Mouse (Mus musculus) liver, embryonic 14.5 days (tissue): Measurements from ENCODE around the gene Emc7. TPM values are rescaled to one million over a fixed set of nuclear protein-coding genes. Genes with fewer than 3 reads are reported as not detected.

Source experiments
- ATAC-seq: fragments of 200-750 bp; cut with Nextera tagmentation; 2 replicates; pipeline ENCODE4 v1.8.0; 2017; ENCODE audit warnings: moderate number of reproducible peaks, mild to moderate bottlenecking, moderate library complexity; ENCODE audit not compliant: insufficient read depth
- DNase-seq, 3 experiments: peaks; one replicate each; pipeline ENCODE4 v3.0.0-alpha.2; 2012 to 2013; ENCODE audit warnings: low read depth in 3 of 3, low spot score in 3 of 3
- H3K27ac ChIP-seq: fragments of 300-500 bp; sonication (generic); 2 replicates; pipeline ENCODE4 v1.5.1; 2014; ENCODE audit warnings: moderate library complexity, mild to moderate bottlenecking, control low read depth, inconsistent platforms
- H3K27me3 ChIP-seq: fragments of 300-500 bp; sonication (generic); 2 replicates; pipeline ENCODE4 v1.6.1; 2014; ENCODE audit warnings: mild to moderate bottlenecking, low read length, moderate library complexity; ENCODE audit not compliant: control insufficient read depth, insufficient read depth
- H3K36me3 ChIP-seq: fragments of 300-500 bp; sonication (generic); replicated peaks from 2 replicates; pipeline ENCODE4 v1.6.1; 2014; ENCODE audit warnings: low read depth; ENCODE audit not compliant: control insufficient read depth, insufficient read depth
- H3K4me1 ChIP-seq, 2 experiments: fragments of 200-500 bp in 1 of 2; fragments of 300-500 bp in 1 of 2; sonication (generic) in 1 of 2; replicated peaks; 2 replicates each; pipeline ENCODE4 v1.6.1; 2012 to 2014; ENCODE audit warnings: antibody characterized with exemption in 1 of 2, inconsistent platforms in 1 of 2, low read length in 1 of 2; ENCODE audit not compliant: control insufficient read depth in 2 of 2, insufficient read depth in 2 of 2
- H3K4me2 ChIP-seq: fragments of 300-500 bp; sonication (generic); 2 replicates; pipeline ENCODE4 v1.6.1; 2014; ENCODE audit warnings: low read depth, mild to moderate bottlenecking, control low read depth, moderate library complexity
- H3K4me3 ChIP-seq, 2 experiments: fragments of 200-500 bp in 1 of 2; fragments of 300-500 bp in 1 of 2; sonication (generic) in 1 of 2; 2 replicates each; pipeline ENCODE4 v1.5.1; 2012 to 2014; ENCODE audit warnings: low read depth in 2 of 2, low read length in 2 of 2, mild to moderate bottlenecking in 2 of 2, control low read depth in 1 of 2, inconsistent platforms in 1 of 2, moderate library complexity in 1 of 2; ENCODE audit not compliant: insufficient read depth in 1 of 2
- H3K9ac ChIP-seq: fragments of 300-500 bp; sonication (generic); replicated peaks from 2 replicates; pipeline ENCODE4 v1.6.1; 2014; ENCODE audit warnings: mild to moderate bottlenecking, control low read depth, moderate library complexity
- H3K9me3 ChIP-seq: fragments of 300-500 bp; sonication (generic); 2 replicates; pipeline ENCODE4 v1.6.1; 2016; ENCODE audit warnings: low read length, mixed read lengths; ENCODE audit not compliant: control insufficient read depth
- CTCF ChIP-seq: IDR thresholded peaks from 2 replicates; pipeline ENCODE4 v1.5.1; 2016; ENCODE audit warnings: antibody characterized with exemption, low read depth, control low read depth
- EP300 ChIP-seq: IDR thresholded peaks from 2 replicates; pipeline ENCODE4 v1.6.1; 2016; ENCODE audit warnings: antibody characterized with exemption, low read depth
- WGBS: fragments of 180-500 bp; shearing (Covaris S2); extraction: QIAGEN DNeasy Blood & Tissue Kit; methylation state at CpG from one replicate; pipeline ENCODE4 v1.1.7; 2014; ENCODE audit not compliant: insufficient replicate concordance; 5-methylcytosine and 5-hydroxymethylcytosine counted together
- polyA plus RNA-seq, 2 experiments: library from polyadenylated mRNA; depleted of rRNA in 1 of 2; stranded (reverse) in 1 of 2; unstranded in 1 of 2; fragments of >200 nt; fragmentation: Nextera tagmentation in 1 of 2; extraction: Ambion mirVana in 1 of 2; gene quantifications; 2 replicates each; pipeline versions ENCODE4 v1.2.1 to v1.2.3; 2012 to 2014

Emc7 gene
- polyA plus RNA-seq, 2 experiments = 5.8 to 13.3 TPM

DNA sequence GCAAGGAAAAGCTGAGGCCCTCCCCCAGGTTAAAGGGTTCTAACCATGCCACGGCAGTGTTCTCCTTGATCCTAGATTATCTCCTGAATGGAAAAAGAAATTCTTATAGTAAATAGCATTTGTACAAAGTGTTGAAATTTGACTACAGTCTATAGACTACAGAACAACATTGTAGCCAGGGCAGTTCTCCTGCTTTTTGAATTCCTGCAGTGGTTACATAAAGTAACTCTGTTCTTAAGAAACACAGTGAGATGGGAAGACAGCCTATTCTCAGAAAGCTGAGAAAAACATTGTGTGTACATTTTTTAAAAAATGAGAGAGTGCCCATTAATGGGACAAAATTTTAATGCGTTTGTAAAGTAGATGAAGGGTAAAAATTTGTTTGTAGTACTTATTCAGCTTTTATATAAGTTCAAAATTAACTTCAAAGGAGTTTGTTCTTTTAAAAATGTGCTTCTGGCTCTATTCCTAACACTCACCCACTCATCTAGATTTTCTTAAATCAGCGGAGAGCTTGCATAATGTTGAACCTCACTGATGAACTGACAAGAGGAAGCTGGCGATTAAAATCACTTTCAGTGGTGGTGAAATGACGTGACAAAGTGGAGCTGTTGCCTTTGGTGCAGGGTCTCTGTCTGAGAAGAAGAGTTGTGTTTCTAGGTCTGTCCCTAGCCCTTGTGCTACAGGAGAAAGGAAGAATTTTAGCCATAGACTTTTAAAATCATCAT is 20.4 kb downstream of the Emc7 start:
- Histone ChIP-seq H3K4me2 (no peak overlapping the region), H3K9me3 (no peaks in the 10 kb centered on the region), H3K27me3 (no peaks in the 10 kb centered on the region), H3K4me1 (no peaks in the 10 kb centered on the region), H3K9ac (no peak overlapping the region), H3K4me3 (no peak overlapping the region), H3K36me3 (no peaks in the 10 kb centered on the region), H3K27ac (no peak overlapping the region)
- ATAC-seq = no peak
- WGBS = 49% methylated on average over 5 of the region's 5 CpGs
- no peak for DNase-seq
- TF ChIP-seq CTCF = no peak
- no peak for TF ChIP-seq EP300

DNA sequence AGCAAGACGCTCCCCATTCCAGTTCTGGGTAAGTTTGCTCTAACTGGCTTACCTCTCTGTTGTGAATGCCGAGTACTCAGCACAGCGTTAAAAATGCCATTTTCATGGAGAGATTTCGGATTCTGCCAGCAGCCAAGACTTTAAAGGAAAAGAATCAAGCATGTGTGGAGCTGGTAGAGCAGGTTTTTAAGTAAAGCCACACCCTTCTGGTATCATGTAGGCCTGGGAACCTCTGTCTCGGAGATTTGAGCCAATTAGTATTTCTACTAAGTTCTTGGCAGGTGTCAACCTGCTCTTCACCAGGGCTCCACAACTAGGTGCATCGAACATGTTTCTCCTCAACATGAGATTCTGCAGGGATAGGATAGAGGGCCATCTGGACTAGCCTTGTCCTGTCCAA is 21.8 kb downstream of the Emc7 start:
- Histone ChIP-seq H3K4me3 (no peak overlapping the region), H3K36me3 (no peaks in the 10 kb centered on the region), H3K4me2 (no peak overlapping the region), H3K9ac (no peak overlapping the region), H3K4me1 (no peaks in the 10 kb centered on the region), H3K27ac (no peak overlapping the region), H3K9me3 (no peaks in the 10 kb centered on the region), H3K27me3 (no peaks in the 10 kb centered on the region)
- 52% methylated on average over 6 of the region's 6 CpGs for WGBS
- TF ChIP-seq EP300 (no peak), CTCF (no peak)
- ATAC-seq = no peak
- no peak for DNase-seq

DNA sequence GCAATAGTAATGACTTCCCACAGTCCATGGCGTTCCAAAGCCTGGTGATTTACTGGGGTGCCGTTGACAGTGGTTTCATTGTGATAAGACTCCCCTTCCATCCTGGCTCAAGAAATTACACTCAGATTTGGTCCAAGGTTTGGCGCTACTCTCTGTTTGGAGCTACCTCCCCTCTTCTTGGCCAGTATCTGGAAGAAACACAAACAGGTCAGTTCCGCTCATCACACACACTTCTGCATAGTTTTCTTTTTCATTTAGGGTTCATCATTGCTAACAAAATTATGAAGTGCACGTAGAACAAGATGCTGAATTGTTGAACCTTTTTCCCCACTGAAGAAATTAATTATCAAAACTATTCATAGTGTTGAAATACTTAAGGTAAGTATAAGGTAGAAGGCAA is 25.9 kb downstream of the Emc7 start, which contains the start of gene Chrm5:
TSS of gene Chrm5 (minus strand) at position 101 of the 400 bp plus-strand sequence.
- H3K4me3 ChIP-seq = no peak within 1 kb of the TSS
- no peak for ATAC-seq
- H3K4me1 ChIP-seq = no peaks in the 10 kb centered on the region
- no peak within 1 kb of the TSS for H3K4me2 ChIP-seq
- no peak within 1 kb of the TSS for H3K27ac ChIP-seq
- DNase-seq = no peak
- 69% methylated on average over 5 of the region's 5 CpGs for WGBS
- no peak within 1 kb of the TSS for H3K9ac ChIP-seq
- no peaks in the 10 kb centered on the region for H3K36me3 ChIP-seq
- TF ChIP-seq CTCF (no peak), EP300 (no peak)
- H3K9me3 ChIP-seq = no peaks in the 10 kb centered on the region
- H3K27me3 ChIP-seq = no peaks in the 10 kb centered on the region

DNA sequence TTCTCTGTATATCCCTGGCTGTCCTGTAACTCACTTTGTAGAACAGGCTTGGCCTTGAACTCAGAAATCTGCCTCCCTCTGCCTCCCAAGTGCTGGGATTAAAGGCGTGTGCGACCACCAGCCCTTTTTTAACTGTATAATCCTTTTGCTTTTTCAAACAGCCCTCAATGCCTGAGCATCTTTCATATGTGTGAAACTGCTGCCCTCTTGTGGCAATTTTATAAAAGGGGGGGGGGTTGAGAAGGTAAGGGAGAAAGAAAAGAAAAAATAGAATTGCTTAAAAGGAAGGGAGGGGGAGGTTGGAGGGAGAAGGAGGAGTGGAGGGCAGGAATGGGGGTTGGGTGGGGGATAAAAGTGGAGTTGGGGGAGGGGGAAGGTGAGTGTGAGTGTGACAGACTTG is 26.8 kb downstream of the Emc7 start:
- TF ChIP-seq CTCF (peak; percentile 49), EP300 (no peak)
- Histone ChIP-seq H3K9me3 (no peaks in the 10 kb centered on the region), H3K4me2 (no peak overlapping the region), H3K4me3 (no peak overlapping the region), H3K27me3 (no peaks in the 10 kb centered on the region), H3K9ac (no peak overlapping the region), H3K36me3 (no peaks in the 10 kb centered on the region), H3K27ac (no peak overlapping the region), H3K4me1 (no peaks in the 10 kb centered on the region)
- DNase-seq (peak in 1 of 3 experiments; percentile 41), ATAC-seq (no peak)
- WGBS = 5% methylated on average over 2 of the region's 2 CpGs

DNA sequence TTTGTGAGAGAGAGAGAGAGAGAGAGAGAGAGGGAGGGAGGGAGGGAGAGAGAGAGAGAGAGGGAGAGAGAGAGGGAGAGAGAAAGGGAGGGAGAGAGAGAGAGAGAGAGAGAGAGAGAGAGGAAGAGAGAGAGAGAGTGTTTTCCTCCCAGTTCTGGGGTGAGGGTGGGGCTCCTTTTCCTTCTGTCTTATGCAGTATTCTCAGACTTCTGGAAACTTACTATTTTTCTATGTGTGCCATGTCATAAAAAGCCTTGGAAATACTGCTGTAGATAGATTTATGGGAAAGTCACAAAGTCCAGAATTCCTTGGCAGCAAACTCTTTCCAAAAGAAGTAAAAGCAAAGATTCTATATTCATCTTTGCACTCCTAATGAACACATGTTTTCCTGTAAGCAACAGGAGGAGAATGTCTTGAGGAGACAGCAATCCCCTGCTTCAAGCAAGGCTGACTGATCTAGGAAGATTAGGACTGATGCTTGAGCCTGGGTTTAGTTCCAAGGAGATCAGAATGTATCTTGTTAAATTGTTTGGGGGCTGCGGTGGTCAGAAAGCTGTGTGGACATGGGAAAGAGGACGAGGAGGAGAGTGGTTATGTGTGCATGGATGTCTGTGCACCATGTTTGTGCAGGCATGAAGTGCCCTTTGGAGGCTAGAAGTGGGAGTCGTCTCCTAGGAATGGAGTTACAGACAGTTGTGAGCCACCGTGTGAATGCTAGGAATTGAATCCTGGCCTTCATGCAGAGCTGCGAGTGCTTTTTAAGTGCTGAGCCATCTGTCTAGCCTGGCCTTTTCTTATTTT is 27.9 kb downstream of the Emc7 start:
- TF ChIP-seq CTCF (no peak), EP300 (no peak)
- Histone ChIP-seq H3K4me3 (no peak overlapping the region), H3K27me3 (no peaks in the 10 kb centered on the region), H3K9ac (no peak overlapping the region), H3K9me3 (no peaks in the 10 kb centered on the region), H3K27ac (no peak overlapping the region), H3K4me1 (no peaks in the 10 kb centered on the region), H3K4me2 (no peak overlapping the region), H3K36me3 (no peaks in the 10 kb centered on the region)
- no peak for ATAC-seq
- DNase-seq = no peak
- WGBS = 63% methylated on average over 5 of the region's 5 CpGs
